Mouse (Mus musculus) limb, embryonic 10.5 days (tissue): ENCODE results near the gene Sema6d. TPM values are rescaled to one million over a fixed set of nuclear protein-coding genes. Genes with fewer than 3 reads are reported as not detected.

ENCODE experiments used
- DNase-seq: peaks from one replicate; pipeline ENCODE4 v3.0.0-alpha.2; 2017; ENCODE audit warnings: low spot score
- H3K27ac ChIP-seq: fragments of 300-500 bp; sonication (generic); 2 replicates; pipeline ENCODE4 v1.5.1; 2016; ENCODE audit warnings: mild to moderate bottlenecking
- H3K27me3 ChIP-seq: fragments of 300-500 bp; sonication (generic); 2 replicates; pipeline ENCODE4 v1.6.1; 2016; ENCODE audit warnings: low read depth, mild to moderate bottlenecking; ENCODE audit not compliant: poor library complexity, severe bottlenecking
- H3K36me3 ChIP-seq: fragments of 300-500 bp; sonication (generic); 2 replicates; pipeline ENCODE4 v1.6.1; 2016; ENCODE audit warnings: mild to moderate bottlenecking, moderate library complexity
- H3K4me1 ChIP-seq: fragments of 300-500 bp; sonication (generic); 2 replicates; pipeline ENCODE4 v1.6.1; 2016
- H3K4me3 ChIP-seq: fragments of 300-500 bp; sonication (generic); 2 replicates; pipeline ENCODE4 v1.5.1; 2016; ENCODE audit warnings: mild to moderate bottlenecking, moderate library complexity
- H3K9me3 ChIP-seq: fragments of 300-500 bp; sonication (generic); replicated peaks from 2 replicates; pipeline ENCODE4 v1.6.1; 2016; ENCODE audit warnings: mild to moderate bottlenecking
- WGBS: fragments of 180-500 bp; shearing (Covaris S2); methylation state at CpG from one replicate; pipeline ENCODE4 v1.1.7; 2016; 5-methylcytosine and 5-hydroxymethylcytosine counted together
- polyA plus RNA-seq: library from polyadenylated mRNA; unstranded; fragments of >200 nt; fragmentation: Nextera tagmentation; extraction: Ambion mirVana; gene quantifications from 2 replicates; pipeline ENCODE4 v1.2.1, GENCODE M21; 2016

Gene Sema6d
- polyA plus RNA-seq, 1 experiment from 2014 or later, result 4.5 TPM

DNA sequence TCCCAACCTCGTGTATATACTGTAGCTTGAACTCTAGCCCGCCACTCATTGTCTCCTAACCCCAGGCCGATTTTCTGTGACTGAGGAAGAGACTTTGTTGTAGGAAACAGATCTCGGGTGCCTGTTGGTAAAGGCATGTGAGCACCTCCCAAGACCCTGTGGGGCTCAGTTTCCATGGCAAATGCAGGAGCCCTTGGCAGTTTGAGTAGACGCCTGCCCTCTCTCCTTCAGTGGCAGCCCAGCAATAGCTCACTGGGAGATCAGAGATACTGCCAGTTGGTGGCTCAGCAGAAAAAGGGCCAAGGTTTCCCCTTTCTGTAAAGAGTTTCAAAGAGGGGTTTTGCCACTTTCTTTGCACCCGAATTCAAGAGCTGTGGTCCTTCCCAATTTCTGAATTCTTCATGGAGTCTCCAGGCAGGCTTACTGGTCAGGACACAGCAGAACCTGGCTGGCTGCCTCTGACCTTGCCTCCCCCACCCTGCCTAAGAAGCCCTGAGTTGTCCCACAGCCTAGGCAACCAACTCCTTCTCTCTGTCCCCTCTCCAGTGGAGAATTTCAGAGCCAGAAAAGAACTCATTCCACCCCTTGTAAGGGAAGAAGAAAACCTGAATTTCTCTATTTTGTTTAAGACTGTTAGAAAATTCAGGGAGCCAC lies 312.1 kb downstream of the Sema6d start:
- H3K27ac ChIP-seq, result no peak overlapping the region
- no peaks in the 10 kb centered on the region for H3K36me3 ChIP-seq
- DNase-seq, result no peak
- H3K9me3 ChIP-seq, result no peaks in the 10 kb centered on the region
- no peak overlapping the region for H3K4me3 ChIP-seq
- peaks cover 8% of the 10 kb centered on the region for H3K4me1 ChIP-seq
- WGBS, result 72% methylated on average over 6 of the region's 6 CpGs
- no peaks in the 10 kb centered on the region for H3K27me3 ChIP-seq

DNA sequence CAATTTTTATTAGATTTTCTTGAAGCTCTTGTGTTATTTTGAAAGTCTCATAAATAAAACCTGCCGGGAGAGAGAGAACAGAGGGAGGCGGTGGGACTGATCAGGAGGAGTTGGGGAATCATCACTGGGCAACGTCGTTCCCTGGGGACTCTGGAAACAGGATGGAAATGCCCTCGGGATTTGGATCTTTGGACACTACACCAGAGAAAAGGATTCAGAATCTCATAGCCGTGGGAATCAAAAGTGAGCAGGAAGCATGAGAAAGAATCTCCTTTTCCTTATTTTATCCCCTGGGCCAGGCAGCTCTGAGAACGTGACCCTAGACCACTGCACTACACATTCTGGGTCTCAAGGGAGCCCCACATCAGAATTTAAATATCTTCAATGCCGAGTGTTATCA lies 313.8 kb downstream of the Sema6d start:
- H3K4me1 ChIP-seq, result peaks cover 8% of the 10 kb centered on the region
- H3K36me3 ChIP-seq, result no peaks in the 10 kb centered on the region
- WGBS, result 88% methylated on average over 8 of the region's 8 CpGs
- H3K27me3 ChIP-seq, result no peaks in the 10 kb centered on the region
- H3K27ac ChIP-seq, result no peak overlapping the region
- H3K4me3 ChIP-seq, result no peak overlapping the region
- H3K9me3 ChIP-seq, result no peaks in the 10 kb centered on the region
- DNase-seq, result no peak

DNA sequence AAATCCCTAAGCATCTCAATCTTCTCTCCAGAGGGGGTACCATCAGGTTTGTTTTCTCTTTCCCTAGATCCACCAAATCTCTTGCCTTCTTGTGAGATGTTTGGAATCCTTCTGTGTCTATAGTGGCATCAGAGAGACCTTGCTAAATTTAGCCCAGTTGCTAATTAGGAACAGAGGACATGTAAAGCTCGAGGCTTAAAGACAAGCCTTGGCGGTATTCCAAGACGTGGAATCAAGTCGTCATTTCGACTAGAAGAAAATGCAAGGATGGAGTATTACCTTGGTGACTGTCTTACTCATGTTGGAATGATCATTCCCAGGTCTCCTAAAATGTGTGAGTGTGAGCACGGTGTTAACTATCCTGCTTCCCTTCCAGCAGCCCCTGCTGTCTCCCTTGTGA lies 314.2 kb downstream of the Sema6d start:
- Histone ChIP-seq H3K9me3 (no peaks in the 10 kb centered on the region), H3K27me3 (no peaks in the 10 kb centered on the region), H3K4me3 (no peak overlapping the region), H3K36me3 (no peaks in the 10 kb centered on the region), H3K4me1 (peaks cover 8% of the 10 kb centered on the region), H3K27ac (no peak overlapping the region)
- DNase-seq, result no peak
- WGBS, result 73% methylated on average over 6 of the region's 6 CpGs

DNA sequence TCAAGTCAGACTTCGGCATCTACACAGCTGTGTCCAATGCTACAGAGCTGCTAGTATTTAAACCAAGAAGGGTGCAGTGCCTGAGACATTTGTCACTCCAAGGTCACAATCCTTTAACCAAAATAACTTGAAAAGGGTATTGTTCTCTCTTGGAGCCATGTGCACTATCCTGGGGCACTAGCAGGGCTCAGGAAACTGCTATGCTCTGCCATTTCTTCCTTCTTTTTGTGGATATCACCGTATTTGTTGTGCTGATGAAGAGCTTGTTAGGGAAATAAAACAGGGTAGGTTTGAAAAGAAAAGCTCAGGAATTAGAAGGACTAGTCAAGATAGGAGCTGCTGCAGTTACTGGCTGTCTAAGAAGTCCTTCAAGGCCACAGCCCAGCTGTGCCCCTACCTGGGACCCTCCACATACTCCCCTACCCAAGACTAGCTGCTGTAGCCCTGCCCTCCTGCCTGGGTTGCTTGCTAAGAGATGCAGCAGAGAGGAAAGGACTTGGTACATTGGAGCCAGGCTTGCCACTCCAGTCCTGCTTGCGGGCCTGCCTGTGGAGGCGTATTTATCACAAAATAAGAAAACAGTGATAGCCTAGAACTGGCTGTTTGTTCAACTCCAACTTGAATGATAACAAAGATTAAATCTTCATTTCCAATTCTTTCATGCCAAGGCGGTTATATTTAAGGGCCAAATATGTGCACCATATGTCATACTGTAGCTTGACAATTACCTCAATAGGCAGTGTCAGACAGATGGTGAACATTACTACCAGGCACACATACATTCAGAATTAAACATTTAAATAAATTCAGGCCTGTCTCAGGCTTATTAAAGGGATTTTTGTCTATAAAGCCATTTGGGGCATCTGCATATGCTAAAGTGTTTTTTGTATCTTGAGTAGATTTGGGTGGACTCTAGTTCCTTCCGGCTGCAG lies 315.1 kb downstream of the Sema6d start:
- WGBS, result 92% methylated on average over 6 of the region's 6 CpGs
- H3K27ac ChIP-seq, result no peak overlapping the region
- no peak for DNase-seq

DNA sequence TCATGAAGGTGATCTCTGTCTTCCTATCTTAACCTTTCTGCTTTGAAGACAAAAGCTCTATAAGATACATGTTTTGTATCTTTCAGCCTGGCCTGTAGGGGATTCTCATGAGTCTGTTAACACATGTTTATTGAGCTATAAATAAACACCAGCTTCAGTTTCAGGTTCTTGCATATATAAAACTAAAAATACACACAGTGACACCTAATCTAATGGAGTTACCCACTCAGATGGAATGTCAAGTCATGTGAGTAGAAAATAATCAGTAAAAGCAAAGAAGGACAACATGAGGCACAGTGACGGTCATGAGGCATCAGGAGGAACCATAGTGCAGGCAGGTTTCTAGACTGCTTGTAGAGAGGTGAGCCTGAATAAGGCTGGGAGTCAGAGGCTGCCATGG lies 319.2 kb downstream of the Sema6d start:
- Histone ChIP-seq H3K4me3 (no peak overlapping the region), H3K36me3 (no peaks in the 10 kb centered on the region), H3K4me1 (peaks cover 4% of the 10 kb centered on the region), H3K27me3 (no peaks in the 10 kb centered on the region), H3K9me3 (no peaks in the 10 kb centered on the region), H3K27ac (no peak overlapping the region)
- no peak for DNase-seq
- 83% methylated on average over 1 of the region's 1 CpGs for WGBS

More for the DNA sequence above, 315.1 kb downstream of the Sema6d start:
- no peaks in the 10 kb centered on the region for H3K9me3 ChIP-seq
- peaks cover 8% of the 10 kb centered on the region for H3K4me1 ChIP-seq
- H3K36me3 ChIP-seq, result no peaks in the 10 kb centered on the region
- no peaks in the 10 kb centered on the region for H3K27me3 ChIP-seq
- H3K4me3 ChIP-seq, result no peak overlapping the region

DNA sequence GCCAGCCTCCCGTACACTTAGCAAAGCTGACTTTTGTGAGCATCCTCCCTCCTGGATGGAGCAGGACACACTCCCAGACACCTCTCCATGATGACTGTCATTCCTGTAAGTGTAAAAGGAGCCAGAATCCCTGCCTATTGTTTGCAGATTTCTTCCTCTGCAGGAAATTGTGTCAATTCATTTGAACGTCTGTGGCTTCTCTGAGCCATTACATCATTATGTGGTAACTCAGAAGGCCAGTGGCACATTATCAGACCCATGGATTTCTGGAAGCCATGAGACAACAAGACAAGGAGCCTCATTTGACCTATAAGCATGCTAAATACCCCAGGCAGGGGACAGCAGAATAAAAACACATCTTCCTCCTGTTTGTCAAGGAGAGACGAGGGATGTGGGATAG lies 327.0 kb downstream of the Sema6d start:
- no peaks in the 10 kb centered on the region for H3K27me3 ChIP-seq
- H3K27ac ChIP-seq, result no peak overlapping the region
- no peaks in the 10 kb centered on the region for H3K36me3 ChIP-seq
- H3K9me3 ChIP-seq, result no peaks in the 10 kb centered on the region
- WGBS, result 78% methylated on average over 3 of the region's 3 CpGs
- no peak overlapping the region for H3K4me3 ChIP-seq
- no peak for DNase-seq
- H3K4me1 ChIP-seq, result no peaks in the 10 kb centered on the region

DNA sequence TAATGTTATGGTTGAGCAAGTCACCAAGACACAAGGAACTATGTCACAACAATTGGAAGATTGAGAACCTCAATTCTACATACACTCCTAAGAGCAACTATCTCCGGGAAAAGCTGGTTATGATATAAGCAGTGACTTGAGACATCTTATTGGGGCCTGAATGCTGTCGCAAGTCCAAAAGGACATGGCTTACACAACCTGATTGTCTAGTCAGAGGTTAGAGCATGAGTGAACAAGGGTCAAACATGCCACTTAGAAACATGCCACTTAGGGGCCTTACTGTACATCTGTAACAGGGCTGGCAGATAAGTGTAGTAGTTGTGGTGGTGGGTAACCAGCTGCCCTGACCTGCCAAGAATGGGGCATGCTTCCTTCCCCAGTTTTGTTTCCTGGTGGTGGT lies 328.6 kb downstream of the Sema6d start:
- Histone ChIP-seq H3K9me3 (no peaks in the 10 kb centered on the region), H3K27ac (no peak overlapping the region), H3K27me3 (no peaks in the 10 kb centered on the region), H3K4me1 (no peaks in the 10 kb centered on the region), H3K4me3 (no peak overlapping the region), H3K36me3 (no peaks in the 10 kb centered on the region)
- 91% methylated on average over 2 of the region's 2 CpGs for WGBS
- DNase-seq, result no peak

DNA sequence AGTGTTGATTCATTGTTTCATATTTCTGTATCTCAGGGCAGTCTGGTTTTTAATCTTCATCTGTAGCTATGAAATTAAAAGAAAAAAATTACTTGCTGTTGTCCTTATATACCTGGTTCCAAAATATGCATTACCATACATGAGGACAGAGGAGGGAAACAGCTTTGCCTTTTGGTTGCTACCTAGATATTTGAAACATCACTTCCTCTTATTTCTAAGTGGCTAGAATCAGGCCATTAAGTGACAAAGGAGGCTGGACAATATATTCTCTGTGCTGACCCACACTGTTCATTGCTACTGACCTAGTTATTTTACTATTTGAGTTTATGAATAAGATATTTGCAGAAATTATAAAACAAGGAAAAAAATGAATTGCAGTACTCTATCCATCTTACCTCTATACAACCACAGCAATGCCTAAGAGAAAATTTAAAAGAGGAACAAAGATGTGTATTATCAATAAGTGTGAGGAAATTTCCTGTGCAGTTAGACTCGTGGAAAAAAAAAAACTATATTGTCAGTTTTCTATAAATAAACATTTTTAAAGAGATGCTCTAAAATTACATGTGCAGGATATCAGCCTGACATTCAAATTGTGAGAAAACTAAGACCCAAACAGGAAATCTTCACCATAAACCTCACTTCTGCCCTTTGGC lies 330.5 kb downstream of the Sema6d start:
- DNase-seq, result no peak
- H3K4me3 ChIP-seq, result no peak overlapping the region
- no peaks in the 10 kb centered on the region for H3K4me1 ChIP-seq
- no peaks in the 10 kb centered on the region for H3K36me3 ChIP-seq
- H3K27ac ChIP-seq, result no peak overlapping the region
- WGBS, result 65% methylated on average over 1 of the region's 1 CpGs
- H3K27me3 ChIP-seq, result no peaks in the 10 kb centered on the region
- no peaks in the 10 kb centered on the region for H3K9me3 ChIP-seq

DNA sequence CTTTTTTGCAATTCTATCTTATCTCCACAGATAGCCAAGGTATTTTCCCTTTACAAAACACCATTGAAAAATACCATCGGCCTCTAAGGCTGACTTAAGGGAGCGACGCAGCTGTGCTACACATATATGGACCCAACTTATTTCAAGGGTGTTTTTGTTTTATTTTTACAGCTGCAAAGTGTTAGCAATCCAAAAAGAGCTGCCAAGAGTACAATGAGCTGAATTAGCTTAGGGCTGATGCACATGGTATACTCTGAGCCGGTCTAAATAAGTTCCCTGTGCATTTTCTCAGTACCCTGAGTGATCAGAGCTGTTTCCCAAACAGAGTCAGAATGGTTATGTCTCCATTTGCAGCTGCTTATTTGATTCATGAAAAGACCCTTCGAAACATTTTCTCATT lies 340.0 kb downstream of the Sema6d start:
- no peaks in the 10 kb centered on the region for H3K9me3 ChIP-seq
- 0 out of 2 replicates have a peak, but pooled peaks cover 3% of the 10 kb centered on the region for H3K4me1 ChIP-seq
- H3K27ac ChIP-seq, result no peak overlapping the region
- no peaks in the 10 kb centered on the region for H3K36me3 ChIP-seq
- WGBS, result 92% methylated on average over 5 of the region's 5 CpGs
- DNase-seq, result no peak
- no peaks in the 10 kb centered on the region for H3K27me3 ChIP-seq
- no peak overlapping the region for H3K4me3 ChIP-seq

DNA sequence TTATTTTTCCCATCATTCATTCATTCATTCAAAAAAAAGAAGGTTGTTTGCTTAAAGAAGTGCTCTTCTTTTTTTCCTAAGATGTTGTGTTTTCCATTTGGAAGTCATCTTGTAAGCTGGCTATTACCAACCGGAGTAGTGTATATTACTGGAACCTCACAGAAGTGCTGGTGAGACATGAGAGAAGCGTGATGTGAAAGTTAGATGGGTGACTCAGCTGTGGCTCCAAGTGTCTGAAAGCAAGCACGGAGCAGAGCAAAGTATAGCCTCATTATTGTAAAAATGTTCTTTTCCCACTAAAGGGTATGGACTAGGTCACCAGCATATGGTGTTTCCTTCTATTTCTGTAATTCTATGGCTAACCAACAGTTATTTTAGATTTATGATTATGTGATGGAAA lies 340.9 kb downstream of the Sema6d start:
- Histone ChIP-seq H3K4me3 (no peak overlapping the region), H3K9me3 (no peaks in the 10 kb centered on the region), H3K4me1 (0 out of 2 replicates have a peak, but pooled peaks cover 3% of the 10 kb centered on the region), H3K27ac (no peak overlapping the region), H3K27me3 (no peaks in the 10 kb centered on the region), H3K36me3 (no peaks in the 10 kb centered on the region)
- 94% methylated on average over 3 of the region's 3 CpGs for WGBS
- DNase-seq, result no peak

DNA sequence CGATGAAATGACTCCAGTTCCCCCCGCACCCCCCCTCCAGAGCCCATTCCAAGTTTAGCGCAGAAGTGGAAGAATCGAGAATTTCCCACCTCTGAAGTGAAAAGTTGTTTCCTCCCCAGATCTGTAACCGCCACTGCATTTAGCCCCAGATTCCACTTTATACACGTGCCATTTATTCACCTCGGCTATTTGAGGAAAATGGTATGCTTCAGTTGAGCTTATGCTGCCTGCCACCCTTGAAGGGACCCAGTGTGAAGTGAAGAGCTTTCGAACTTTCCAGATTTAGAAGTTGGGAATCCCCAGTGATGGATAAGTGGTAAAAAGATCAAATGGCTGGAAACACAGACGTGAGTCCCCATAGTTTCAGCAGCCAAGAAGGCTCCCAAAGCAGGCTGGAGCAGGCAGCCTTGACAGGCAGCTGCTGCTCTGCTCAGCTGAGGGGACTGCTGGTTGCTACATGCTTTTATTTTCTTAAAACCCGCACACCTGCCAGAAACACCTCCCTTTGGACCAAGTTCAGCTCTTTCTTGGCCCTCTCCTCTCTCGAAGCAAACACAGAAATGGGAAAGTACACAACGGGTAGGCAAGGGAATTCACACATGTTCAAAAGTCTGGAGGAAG lies 345.7 kb downstream of the Sema6d start:
- no peak overlapping the region for H3K27ac ChIP-seq
- H3K4me1 ChIP-seq, result 0 out of 2 replicates have a peak, but pooled peaks cover 8% of the 10 kb centered on the region

DNA sequence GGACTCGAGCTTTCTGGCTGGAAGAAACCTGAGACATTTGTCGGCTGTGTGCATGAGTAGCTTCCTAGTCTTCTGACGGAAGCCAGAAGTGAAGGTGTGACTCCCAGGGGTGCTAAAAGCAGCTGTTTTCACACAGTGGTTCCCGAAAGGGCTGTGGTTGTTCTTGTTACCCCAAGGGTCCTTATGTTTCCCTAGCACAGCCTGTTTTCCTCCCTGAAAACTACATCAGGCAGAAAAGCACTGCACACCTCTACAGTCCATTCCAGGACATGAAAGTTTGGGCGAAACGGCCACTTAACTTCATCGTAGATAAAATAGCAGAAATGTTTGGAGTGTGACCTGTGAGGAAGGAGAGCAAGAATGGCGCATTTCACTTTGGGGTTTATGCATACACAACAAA lies 346.9 kb downstream of the Sema6d start:
- no peaks in the 10 kb centered on the region for H3K36me3 ChIP-seq
- H3K4me1 ChIP-seq, result 0 out of 2 replicates have a peak, but pooled peaks cover 8% of the 10 kb centered on the region
- no peaks in the 10 kb centered on the region for H3K9me3 ChIP-seq
- H3K4me3 ChIP-seq, result no peak overlapping the region
- DNase-seq, result no peak
- no peaks in the 10 kb centered on the region; the same call in 1 of the 2 replicates for H3K27me3 ChIP-seq
- no peak overlapping the region for H3K27ac ChIP-seq
- 52% methylated on average over 8 of the region's 8 CpGs for WGBS

More for the DNA sequence above, 345.7 kb downstream of the Sema6d start:
- no peaks in the 10 kb centered on the region; the same call in 1 of the 2 replicates for H3K27me3 ChIP-seq
- H3K36me3 ChIP-seq, result no peaks in the 10 kb centered on the region
- H3K9me3 ChIP-seq, result no peaks in the 10 kb centered on the region
- no peak overlapping the region for H3K4me3 ChIP-seq
- WGBS, result 77% methylated on average over 12 of the region's 12 CpGs
- no peak for DNase-seq
